Comparison of ENCODE assay signal across 9 mouse cellular contexts in genomic region chr11:100791457-100792049, GRCm38 (mm10). TPM values are rescaled to one million over a fixed set of nuclear protein-coding genes. Genes with fewer than 3 reads are reported as not detected.
A peak's percentile ranks its signal among the peaks of the same experiment; 100 is the strongest.
DNase-seq lines count a peak whose midpoint lies in the region; ATAC-seq lines count a peak whose summit lies in the region.
"Had no signal": no experiment of that assay in that cellular context is flagged by ENCODE, and none has a peak within 500 bp of the region (broad histone marks: within the 10 kb centered on the region; RNA-seq: fewer than 3 reads in every experiment).

No protein-coding gene starts in this region.

- no peaks in the 10 kb centered on the region for H3K27me3 ChIP-seq in kidney, embryonic 14.5 days (ENCODE audit: control insufficient read depth, insufficient read depth, low read length)
- H3K27me3 ChIP-seq in embryonic facial prominence, embryonic 15.5 days, result no peaks in the 10 kb centered on the region
- no peaks in the 10 kb centered on the region for H3K27me3 ChIP-seq in limb, embryonic 15.5 days

- no peak overlapping the region for H3K4me3 ChIP-seq in kidney, embryonic 14.5 days (ENCODE audit: low read length)
- H3K4me3 ChIP-seq in embryonic facial prominence, embryonic 15.5 days (replicated peaks), result no peak overlapping the region
- H3K4me3 ChIP-seq in limb, embryonic 15.5 days, result no peak overlapping the region

- no peak overlapping the region for H3K9ac ChIP-seq in kidney, embryonic 14.5 days (ENCODE audit: low read depth, low read length)
- no peak overlapping the region for H3K9ac ChIP-seq in embryonic facial prominence, embryonic 15.5 days
- no peak overlapping the region for H3K9ac ChIP-seq in limb, embryonic 15.5 days

- DNase-seq in kidney, adult 11 months, result peak; percentile 83
- DNase-seq in NIH3T3 (ENCODE audit: low read depth), result peak; percentile 87
- DNase-seq in c-Kit-positive CD71-positive TER-119-positive erythroid progenitor cells, embryonic 14.5 days (ENCODE audit: low spot score), result no peak
- no peak for DNase-seq in right cerebral cortex, postnatal 36 days (ENCODE audit: low spot score in 2 of 2)

- no peak overlapping the region for H3K4me2 ChIP-seq in kidney, embryonic 14.5 days (replicated peaks; ENCODE audit: low read depth, low read length)
- no peak overlapping the region for H3K4me2 ChIP-seq in embryonic facial prominence, embryonic 15.5 days (replicated peaks)
- no peak overlapping the region for H3K4me2 ChIP-seq in limb, embryonic 15.5 days

- no peaks in the 10 kb centered on the region for H3K4me1 ChIP-seq in kidney, embryonic 14.5 days (ENCODE audit: control insufficient read depth, insufficient read depth, low read length)
- H3K4me1 ChIP-seq in embryonic facial prominence, embryonic 15.5 days, result peaks cover 5% of the 10 kb centered on the region; the same call in 1 of the 2 replicates
- peaks cover 20% of the 10 kb centered on the region for H3K4me1 ChIP-seq in limb, embryonic 15.5 days

- H3K36me3 ChIP-seq in kidney, embryonic 14.5 days (ENCODE audit: control insufficient read depth, insufficient read depth, low read length), result peaks cover 25% of the 10 kb centered on the region; the same call in 1 of the 2 replicates
- peaks cover 31% of the 10 kb centered on the region for H3K36me3 ChIP-seq in embryonic facial prominence, embryonic 15.5 days
- peaks cover 46% of the 10 kb centered on the region for H3K36me3 ChIP-seq in limb, embryonic 15.5 days

- no peak overlapping the region for H3K27ac ChIP-seq in kidney, embryonic 14.5 days (ENCODE audit: low read depth, low read length)
- peak overlapping the region; percentile 23; the same call in 1 of the 2 replicates for H3K27ac ChIP-seq in embryonic facial prominence, embryonic 15.5 days (replicated peaks)
- H3K27ac ChIP-seq in limb, embryonic 15.5 days, result peak overlapping the region; percentile 80
- H3K27ac ChIP-seq: macrophage had no signal

- no peaks in the 10 kb centered on the region for H3K9me3 ChIP-seq in kidney, embryonic 14.5 days (ENCODE audit: control insufficient read depth, low read length)
- no peaks in the 10 kb centered on the region for H3K9me3 ChIP-seq in embryonic facial prominence, embryonic 15.5 days (replicated peaks)
- H3K9me3 ChIP-seq in limb, embryonic 15.5 days, result no peaks in the 10 kb centered on the region

- no peak for ATAC-seq in kidney, embryonic 14.5 days (ENCODE audit: low FRiP score, low TSS enrichment)
- ATAC-seq in embryonic facial prominence, embryonic 15.5 days (ENCODE audit: insufficient number of reproducible peaks, low FRiP score, low TSS enrichment, low read depth), result 0 out of 2 replicates have a peak, but pooled peaks have one; percentile 49
- ATAC-seq in limb, embryonic 15.5 days (ENCODE audit: insufficient number of reproducible peaks, low FRiP score, low TSS enrichment, low read depth), result peak; percentile 74

- 72% methylated on average over 2 of the region's 2 CpGs for WGBS in kidney, embryonic 14.5 days
- WGBS in embryonic facial prominence, embryonic 15.5 days, result 84% methylated on average over 2 of the region's 2 CpGs
- 82% methylated on average over 2 of the region's 2 CpGs for WGBS in limb, embryonic 15.5 days

RNA-seq across cellular contexts. Expression of gene Ghdc, which starts 20.8 kb away (rescaled TPM):
- polyA plus RNA-seq in kidney, embryonic 14.5 days (2014; fragmentation: Nextera tagmentation; extraction: Ambion mirVana), result 3.6 and 4.5 TPM in 2 replicates
- 7.2 and 9.2 TPM in 2 replicates for polyA plus RNA-seq in embryonic facial prominence, embryonic 15.5 days (2015; fragmentation: Nextera tagmentation; extraction: Ambion mirVana)
- polyA plus RNA-seq in limb, embryonic 15.5 days (2015; fragmentation: Nextera tagmentation; extraction: Ambion mirVana), result 7.5 and 8.2 TPM in 2 replicates

RNA-seq across cellular contexts. Expression of gene Hcrt, which starts 28.8 kb away (rescaled TPM):
- not detected in 2 replicates for polyA plus RNA-seq in kidney, embryonic 14.5 days (2014; fragmentation: Nextera tagmentation; extraction: Ambion mirVana)
- polyA plus RNA-seq in embryonic facial prominence, embryonic 15.5 days (2015; fragmentation: Nextera tagmentation; extraction: Ambion mirVana), result not detected in 2 replicates
- not detected in 2 replicates for polyA plus RNA-seq in limb, embryonic 15.5 days (2015; fragmentation: Nextera tagmentation; extraction: Ambion mirVana)
- polyA plus RNA-seq: macrophage had no signal

RNA-seq across cellular contexts. Expression of gene Kcnh4, which starts 31.8 kb away (rescaled TPM):
- polyA plus RNA-seq in kidney, embryonic 14.5 days (2014; fragmentation: Nextera tagmentation; extraction: Ambion mirVana), result 0.07 TPM in 1 of 2 replicates, not detected in the other
- polyA plus RNA-seq in embryonic facial prominence, embryonic 15.5 days (2015; fragmentation: Nextera tagmentation; extraction: Ambion mirVana), result 0.64 and 1.1 TPM in 2 replicates
- polyA plus RNA-seq in limb, embryonic 15.5 days (2015; fragmentation: Nextera tagmentation; extraction: Ambion mirVana), result not detected in 2 replicates
- polyA plus RNA-seq: macrophage; thymus, postnatal 0 days had no signal

RNA-seq across cellular contexts. Expression of gene Rab5c, which starts 53.5 kb away (rescaled TPM):
- polyA plus RNA-seq in kidney, embryonic 14.5 days (2014; fragmentation: Nextera tagmentation; extraction: Ambion mirVana), result 46.8 and 92.8 TPM in 2 replicates
- 31.0 and 33.2 TPM in 2 replicates for polyA plus RNA-seq in embryonic facial prominence, embryonic 15.5 days (2015; fragmentation: Nextera tagmentation; extraction: Ambion mirVana)
- polyA plus RNA-seq in limb, embryonic 15.5 days (2015; fragmentation: Nextera tagmentation; extraction: Ambion mirVana), result 19.7 and 30.8 TPM in 2 replicates

RNA-seq across cellular contexts. Expression of gene Stat5b, which starts 59.0 kb away (rescaled TPM):
- 12.7 and 19.8 TPM in 2 replicates for polyA plus RNA-seq in kidney, embryonic 14.5 days (2014; fragmentation: Nextera tagmentation; extraction: Ambion mirVana)
- polyA plus RNA-seq in embryonic facial prominence, embryonic 15.5 days (2015; fragmentation: Nextera tagmentation; extraction: Ambion mirVana), result 24.9 and 25.3 TPM in 2 replicates
- 23.4 and 25.5 TPM in 2 replicates for polyA plus RNA-seq in limb, embryonic 15.5 days (2015; fragmentation: Nextera tagmentation; extraction: Ambion mirVana)

Comparison
In these comparisons a context has a peak if more than half of its experiments do, and no peak if none do; other contexts are left out.
1. DNase-seq: peak in kidney, adult 11 months (single experiment) and NIH3T3 (single experiment); none in c-Kit-positive CD71-positive TER-119-positive erythroid progenitor cells, embryonic 14.5 days (single experiment) and right cerebral cortex, postnatal 36 days (0 of 2).